Mouse (Mus musculus): ENCODE data around the gene Crp.

Gene Crp

GRCm38 (mm10) chr1:172697844-172698243 is at the start of gene Crp:
Gene Crp (plus strand): TSS chr1:172698055.
- DNase-seq (ENCODE audit: low spot score), result no peak

- no peak for DNase-seq (ENCODE audit: low spot score)
Observed at GRCm38 (mm10) chr1:172649396-172649795, 48.5 kb upstream of the Crp start.

DNA sequence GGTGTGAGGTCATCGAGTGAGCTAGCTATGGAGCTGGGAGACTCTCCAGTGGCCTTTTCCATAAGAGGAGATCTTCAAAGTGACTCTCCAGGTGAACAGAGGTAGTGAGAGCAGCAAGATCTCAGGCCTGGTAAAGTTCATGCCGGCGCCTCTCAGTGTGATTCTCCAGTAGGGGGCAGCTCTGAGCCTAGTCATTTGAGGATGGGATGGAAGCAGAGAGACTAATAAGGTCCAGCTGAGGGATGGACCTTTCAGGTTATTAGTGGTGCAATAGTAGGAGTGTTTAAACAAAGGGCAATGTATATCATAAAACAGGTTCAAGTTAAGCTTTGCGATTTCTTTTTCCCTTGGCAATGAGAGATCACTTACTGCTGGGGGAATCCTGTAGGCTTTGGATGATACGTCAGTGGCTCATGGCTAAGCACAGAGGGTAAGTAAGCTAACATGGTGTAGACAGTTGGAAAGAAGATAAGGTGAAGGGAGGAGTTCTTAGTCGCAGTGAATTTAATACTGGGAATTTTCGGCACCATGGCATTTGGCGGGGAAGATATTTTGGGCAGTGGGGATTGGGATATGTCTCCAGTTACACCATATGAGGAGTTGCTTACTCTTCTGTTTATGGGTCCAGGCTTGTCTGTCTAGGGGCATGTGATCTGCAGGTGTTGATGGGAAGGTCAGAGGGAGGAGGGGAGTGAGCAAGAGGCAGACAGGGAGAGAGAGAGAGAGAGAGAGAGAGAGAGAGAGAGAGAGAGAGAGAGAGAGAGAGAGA is 47.2 kb upstream of the Crp start:
- no peak for DNase-seq (ENCODE audit: low spot score)

DNA sequence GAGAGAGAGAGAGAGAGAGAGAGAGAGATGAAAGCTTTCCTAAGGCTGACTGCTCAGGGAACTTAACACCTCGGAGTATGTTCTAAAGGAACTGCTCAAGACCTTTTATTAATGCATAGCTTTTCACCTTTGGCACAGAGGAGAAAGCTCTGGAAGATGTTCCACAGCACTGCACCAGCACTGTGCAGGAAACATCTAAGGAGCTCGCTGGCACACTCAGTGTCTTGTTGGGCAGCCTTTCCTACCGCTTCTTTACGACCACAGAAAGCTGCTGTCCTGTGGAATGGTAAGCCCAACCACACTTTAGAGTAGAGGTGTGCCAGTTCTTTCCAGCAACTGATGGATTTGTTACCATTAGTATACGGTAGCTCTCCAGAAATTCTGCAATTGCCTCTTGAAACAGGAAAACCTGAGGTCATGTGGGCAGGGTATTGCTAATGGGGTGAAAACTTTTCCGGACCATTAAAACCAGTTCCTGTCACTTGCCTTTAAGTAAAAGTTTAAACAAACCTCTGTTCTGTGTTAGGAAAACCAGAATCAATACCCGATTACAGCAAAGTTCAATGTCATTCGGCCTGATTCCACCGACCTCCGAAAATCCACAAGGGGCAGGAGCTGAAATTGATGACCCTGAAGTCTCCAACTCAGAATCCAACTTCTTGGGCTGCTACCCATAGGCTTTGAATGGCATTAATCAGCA is 46.4 kb upstream of the Crp start:
- no peak for DNase-seq (ENCODE audit: low spot score)

DNA sequence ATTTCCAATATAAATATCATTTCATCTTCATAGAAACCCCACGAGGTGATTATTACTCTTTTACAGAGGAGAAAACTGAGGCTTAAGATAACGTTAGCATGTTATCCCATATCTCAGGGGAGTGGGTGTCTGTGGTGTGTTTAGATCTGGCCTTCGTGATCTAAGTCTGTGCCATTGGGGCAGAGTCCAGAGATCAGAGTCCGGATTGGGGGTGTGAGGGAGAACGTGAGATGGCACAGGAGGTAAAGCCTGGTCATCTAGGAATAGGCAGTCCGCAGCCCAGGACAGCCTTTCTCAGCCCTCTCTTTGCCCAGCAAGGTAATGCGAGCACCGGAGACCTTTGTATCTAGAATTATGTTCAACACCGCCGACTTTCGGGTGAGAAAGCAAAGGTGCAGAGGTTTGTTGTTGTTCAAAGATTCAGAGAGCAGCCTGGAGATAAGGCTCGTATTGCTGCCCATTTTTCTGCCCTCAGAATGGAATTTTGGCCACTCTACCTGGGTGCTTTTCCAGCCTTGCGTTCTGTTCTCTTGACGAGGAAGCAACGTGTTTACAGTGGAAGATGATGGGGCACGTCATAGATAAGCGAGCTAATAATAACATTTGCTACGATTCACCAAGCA is 45.7 kb upstream of the Crp start:
- DNase-seq (ENCODE audit: low spot score), result no peak

- DNase-seq (ENCODE audit: low spot score), result no peak
Observed at GRCm38 (mm10) chr1:172653900-172654299, 44.0 kb upstream of the Crp start.

DNA sequence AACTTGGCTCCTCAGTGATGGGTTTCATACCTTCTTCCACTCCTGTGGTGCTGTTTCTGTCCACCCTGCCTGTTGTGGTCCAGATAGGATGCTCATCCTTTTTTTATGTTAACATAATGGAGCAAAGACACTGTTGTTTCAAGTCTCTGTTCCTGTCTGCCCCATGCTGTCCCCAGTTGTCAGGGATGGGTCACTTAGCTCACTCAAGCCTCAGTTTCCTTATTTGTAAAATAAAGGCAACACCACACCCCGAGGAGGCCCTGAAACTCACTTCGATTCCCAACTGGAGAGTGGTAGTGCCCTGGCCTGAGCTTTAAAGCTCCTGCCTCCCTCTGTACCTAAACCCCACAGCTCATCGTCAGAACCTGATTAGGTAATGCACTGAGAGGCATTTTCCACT is 40.6 kb upstream of the Crp start:
- no peak for DNase-seq (ENCODE audit: low spot score)

- no peak for DNase-seq (ENCODE audit: low spot score)
Observed at GRCm38 (mm10) chr1:172659688-172660087, 38.2 kb upstream of the Crp start.

GRCm38 (mm10) chr1:172665457-172665856 is 32.4 kb upstream of the Crp start:
- no peak for DNase-seq (ENCODE audit: low spot score)

DNA sequence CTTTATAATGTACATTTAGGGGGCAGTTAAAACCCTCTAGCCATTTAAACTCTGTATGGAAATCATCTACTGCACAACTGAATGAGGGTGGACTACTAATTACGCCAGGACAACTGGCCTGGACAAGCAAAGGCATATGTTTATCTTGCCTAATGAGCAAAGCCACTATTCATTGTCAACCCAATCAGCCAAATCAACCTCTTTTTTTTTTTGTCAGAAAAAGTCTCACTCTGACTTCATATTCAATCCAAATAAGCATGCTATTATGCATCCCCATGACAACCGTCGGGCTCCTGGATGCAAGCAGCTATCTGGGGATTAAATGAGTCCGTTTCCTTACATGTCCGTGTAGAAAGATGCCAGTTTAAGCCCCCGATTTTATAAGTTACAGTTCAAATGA is 30.3 kb upstream of the Crp start:
- DNase-seq (ENCODE audit: low spot score), result no peak

DNA sequence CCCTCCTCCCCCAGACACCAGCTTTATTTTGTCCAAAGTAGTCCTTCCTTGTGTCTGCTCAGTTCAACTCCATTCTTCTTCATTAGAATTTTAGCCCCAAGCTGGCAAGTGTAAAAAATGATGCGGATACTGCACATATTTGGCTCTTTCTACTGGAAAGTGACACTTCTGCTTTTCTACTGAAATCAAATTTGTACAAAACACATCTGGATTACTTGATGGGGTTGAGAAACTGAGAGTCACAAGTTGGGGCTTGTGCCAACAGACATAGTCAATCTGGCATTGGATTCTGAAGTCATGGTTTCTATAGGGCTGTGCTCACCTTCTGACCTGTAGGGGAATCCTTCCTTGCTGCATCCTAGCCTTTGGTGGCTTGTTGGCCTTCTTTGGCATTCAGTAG is 27.1 kb upstream of the Crp start:
- DNase-seq (ENCODE audit: low spot score), result no peak

DNA sequence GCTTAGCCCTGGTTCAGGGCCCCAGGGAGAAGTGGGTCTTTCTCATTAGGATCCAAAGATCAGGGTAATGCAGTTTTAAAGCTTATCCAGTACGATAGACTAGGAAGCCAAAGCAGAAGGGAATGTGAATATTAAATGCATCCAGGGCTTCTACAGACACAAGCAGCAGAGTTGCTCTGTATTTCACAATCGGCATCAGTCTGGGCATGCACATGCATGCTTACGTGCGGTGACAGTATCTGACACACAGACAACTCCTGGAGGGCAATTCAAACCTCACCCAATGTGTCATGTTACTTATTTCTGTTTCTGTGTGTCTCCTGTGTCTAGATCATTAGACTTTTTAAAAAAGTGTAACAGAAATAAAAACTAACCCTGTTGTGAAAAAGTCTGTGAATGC is 17.1 kb upstream of the Crp start:
- no peak for DNase-seq (ENCODE audit: low spot score)

DNA sequence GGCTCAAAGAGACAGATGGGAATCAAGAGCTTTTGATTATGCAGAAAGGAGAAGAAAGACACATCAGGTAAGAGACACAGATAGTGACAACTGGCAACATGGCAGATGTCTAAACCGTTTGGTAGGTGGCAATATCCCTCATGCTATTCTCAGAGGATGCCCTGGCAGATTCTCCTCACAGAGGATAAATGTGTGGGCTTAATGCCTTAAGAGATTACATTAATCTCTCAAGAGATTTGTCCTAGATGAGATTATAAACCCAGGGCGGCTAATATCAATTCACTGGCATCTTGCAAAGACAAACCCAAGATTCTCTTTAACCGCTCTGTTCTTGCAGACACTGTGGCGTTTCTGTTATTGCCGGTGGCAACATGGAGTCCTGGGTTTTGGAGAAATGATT is 14.3 kb upstream of the Crp start:
- no peak for DNase-seq (ENCODE audit: low spot score)

DNA sequence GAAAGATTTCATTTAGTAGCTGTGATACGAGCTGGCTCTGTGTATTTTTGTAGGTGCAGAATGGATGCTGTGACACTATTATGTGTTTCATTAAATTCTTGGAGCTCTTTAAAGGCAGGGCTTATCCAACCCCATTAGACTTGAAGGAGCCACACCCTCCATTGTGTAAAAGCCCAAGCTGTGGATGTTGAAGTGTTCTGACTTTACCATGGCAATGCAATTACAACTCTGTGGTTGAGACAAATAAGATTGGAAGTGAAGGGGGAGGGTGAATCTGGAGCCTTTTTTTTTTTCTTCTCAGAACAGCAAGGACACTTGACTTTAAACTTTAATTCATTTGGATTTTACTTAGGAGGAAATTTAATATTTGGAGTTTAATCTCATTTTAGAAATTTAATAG is 13.9 kb upstream of the Crp start:
- no peak for DNase-seq (ENCODE audit: low spot score)

DNA sequence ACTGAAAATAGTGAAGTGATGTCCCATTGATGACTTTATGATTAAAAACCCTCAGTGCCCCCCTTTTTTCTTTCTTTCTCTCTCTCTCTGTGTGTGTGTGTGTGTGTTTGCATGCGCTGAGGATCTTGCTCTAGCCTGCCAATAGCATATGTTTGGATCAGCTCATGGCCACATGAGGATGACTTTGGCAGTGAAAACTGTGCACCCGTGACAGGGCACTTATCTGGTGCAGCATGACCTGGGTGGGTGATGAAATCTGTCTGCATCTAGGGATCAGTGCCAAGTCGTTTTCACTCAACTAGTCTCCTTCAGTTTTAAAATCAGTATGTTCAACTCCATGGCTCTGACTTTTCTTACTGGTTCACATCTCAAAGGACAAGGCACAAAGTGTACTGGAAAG is 12.7 kb upstream of the Crp start:
- no peak for DNase-seq (ENCODE audit: low spot score)

DNA sequence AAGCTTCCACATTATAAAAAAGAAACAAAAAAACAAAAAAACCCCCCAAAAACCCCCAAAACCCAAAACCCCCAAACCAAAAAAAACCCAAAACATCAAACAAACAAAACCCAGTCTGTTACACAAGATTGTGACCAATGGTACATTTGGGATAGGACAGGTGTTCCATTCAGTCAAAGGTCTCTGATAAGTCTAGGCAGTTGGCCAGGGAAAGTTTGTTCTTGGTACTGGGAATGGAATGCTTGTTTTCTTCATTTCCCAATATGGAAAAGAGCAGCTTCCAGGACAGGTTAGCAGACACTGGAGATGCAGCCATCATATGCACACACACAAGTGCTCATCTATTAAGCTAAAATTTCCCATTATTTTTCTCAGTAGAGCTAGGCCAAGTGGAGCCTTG is 433 bp upstream of the Crp start:
- no peak for DNase-seq (ENCODE audit: low spot score)

GRCm38 (mm10) chr1:172700814-172701213 is 3.0 kb downstream of the Crp start:
- no peak for DNase-seq (ENCODE audit: low spot score)

- no peak for DNase-seq (ENCODE audit: low spot score)
Observed at GRCm38 (mm10) chr1:172701381-172701780, 3.5 kb downstream of the Crp start.

GRCm38 (mm10) chr1:172701901-172702300 is 4.0 kb downstream of the Crp start:
- no peak for DNase-seq (ENCODE audit: low spot score)

- DNase-seq (ENCODE audit: low spot score), result no peak
Observed at GRCm38 (mm10) chr1:172704769-172705168, 6.9 kb downstream of the Crp start.

DNA sequence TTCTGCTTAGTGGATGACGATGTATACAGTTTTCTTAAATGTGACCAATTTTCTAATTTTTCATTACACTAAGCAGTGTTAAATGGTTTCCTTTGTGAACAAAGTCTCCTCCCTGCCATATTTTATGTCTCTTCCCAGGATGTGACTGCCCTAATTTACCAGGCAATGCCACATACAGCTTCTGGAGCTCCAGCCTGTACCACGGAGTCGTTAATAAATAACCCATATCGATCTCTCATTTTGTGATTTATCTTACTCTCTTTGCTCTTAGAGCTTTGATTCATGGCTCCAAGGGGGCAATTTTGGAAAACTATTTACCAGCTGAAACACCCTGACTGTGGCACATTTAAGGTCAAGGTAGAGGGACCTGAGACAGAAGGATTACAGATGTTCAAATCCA is 8.4 kb downstream of the Crp start:
- DNase-seq (ENCODE audit: low spot score), result no peak

- no peak for DNase-seq (ENCODE audit: low spot score)
Observed at GRCm38 (mm10) chr1:172709788-172710350, 12.0 kb downstream of the Crp start.

DNA sequence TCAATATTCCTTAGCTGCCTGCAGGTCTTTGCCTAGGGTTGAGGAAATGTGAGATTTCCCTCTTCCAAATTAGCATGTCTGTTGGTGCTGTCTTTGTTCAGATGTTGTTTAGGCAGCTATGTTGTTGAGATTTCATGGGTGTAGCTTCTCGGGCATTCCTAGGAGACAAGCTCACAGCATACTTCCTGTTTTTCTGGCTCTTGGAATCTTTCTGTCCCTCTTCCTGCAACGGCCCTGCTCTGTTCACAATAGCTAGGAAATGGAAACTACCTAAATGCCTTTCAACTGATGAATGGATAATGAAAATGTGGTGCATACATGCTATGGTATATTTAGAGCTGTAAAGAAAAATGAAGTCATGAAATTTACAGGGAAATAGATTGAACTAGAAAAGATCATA is 13.5 kb downstream of the Crp start:
- no peak for DNase-seq (ENCODE audit: low spot score)

Measured in ovary, postnatal 14 days (tissue).